Mouse (Mus musculus): ENCODE results near the gene Pttg1. TPM values are rescaled to one million over a fixed set of nuclear protein-coding genes. Genes with fewer than 3 reads are reported as not detected.

Gene Pttg1
- polyA plus RNA-seq, 1 experiment = 5.1 TPM

GRCm38 (mm10) chr11:43388122-43389097 is 37.6 kb downstream of the Pttg1 start:
- no peak for TF ChIP-seq GATA1 (IDR thresholded peaks at IDR 0.05; ENCODE audit: low read length)

DNA sequence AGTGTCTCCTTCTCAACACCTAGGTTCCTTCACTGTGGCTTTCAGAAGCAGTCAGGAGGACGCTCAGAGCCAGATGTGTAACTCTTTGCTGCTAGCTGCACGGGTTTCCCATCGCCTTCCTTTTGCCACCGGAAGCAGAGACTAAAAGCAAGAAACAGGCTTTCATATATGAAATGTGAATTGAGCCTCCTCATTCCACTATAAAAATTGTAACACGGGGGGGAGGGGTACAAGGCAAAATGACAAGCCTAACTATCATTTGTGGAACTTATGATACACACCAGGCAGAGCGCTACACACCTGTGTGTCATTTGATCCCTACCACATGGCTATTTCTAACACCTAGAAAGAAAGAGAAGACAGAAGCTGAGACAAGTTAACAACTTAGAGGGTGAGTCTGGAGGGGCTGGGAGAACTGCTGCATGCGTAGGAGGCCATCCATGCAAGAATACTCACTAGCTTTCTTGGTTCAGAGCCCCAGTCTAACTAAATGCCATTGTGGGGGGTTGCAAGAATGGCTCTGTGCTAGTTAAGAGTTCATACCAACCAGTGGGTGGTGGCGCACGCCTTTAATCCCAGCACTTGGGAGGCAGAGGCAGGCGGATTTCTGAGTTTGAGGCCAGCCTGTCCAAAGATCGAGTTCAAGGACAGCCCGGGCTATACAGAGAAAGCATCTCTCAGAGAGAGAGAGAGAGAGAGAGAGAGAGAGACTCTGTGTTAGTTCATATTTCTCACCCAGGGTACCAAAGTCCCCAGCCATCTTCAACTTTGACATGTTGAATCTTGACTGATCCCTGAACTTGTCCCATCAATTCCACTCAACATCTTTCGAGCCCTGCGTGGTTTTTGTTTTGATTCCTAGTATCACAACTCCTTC is 38.8 kb downstream of the Pttg1 start:
- TF ChIP-seq GATA1 (IDR thresholded peaks at IDR 0.05; ENCODE audit: low read length) = no peak

- no peak for TF ChIP-seq GATA1 (IDR thresholded peaks at IDR 0.05; ENCODE audit: low read length)
Observed at GRCm38 (mm10) chr11:43385716-43386115, 40.3 kb downstream of the Pttg1 start.

- TF ChIP-seq GATA1 (IDR thresholded peaks at IDR 0.05; ENCODE audit: low read length) = no peak
Observed at GRCm38 (mm10) chr11:43385055-43385649, 40.9 kb downstream of the Pttg1 start.

DNA sequence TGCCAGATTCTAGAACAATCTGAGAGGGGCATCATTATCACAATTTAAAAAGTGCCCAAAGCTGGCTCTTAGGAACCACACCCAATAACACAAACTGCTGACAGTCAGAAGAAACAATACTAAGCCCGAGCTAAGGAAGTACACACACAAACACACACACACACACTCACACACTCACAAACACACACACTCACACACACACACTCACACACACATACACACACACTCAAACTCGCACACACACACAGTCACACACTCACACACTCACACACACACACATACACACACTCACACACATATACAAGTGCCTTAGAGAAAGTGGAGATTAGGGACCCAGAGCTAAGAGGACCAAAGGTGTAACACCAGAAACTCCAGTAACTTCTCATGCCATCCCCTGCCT is 42.5 kb downstream of the Pttg1 start:
- no peak for TF ChIP-seq GATA1 (IDR thresholded peaks at IDR 0.05; ENCODE audit: low read length)

GRCm38 (mm10) chr11:43380901-43381300 is 45.1 kb downstream of the Pttg1 start:
- no peak for TF ChIP-seq GATA1 (IDR thresholded peaks at IDR 0.05; ENCODE audit: low read length)

DNA sequence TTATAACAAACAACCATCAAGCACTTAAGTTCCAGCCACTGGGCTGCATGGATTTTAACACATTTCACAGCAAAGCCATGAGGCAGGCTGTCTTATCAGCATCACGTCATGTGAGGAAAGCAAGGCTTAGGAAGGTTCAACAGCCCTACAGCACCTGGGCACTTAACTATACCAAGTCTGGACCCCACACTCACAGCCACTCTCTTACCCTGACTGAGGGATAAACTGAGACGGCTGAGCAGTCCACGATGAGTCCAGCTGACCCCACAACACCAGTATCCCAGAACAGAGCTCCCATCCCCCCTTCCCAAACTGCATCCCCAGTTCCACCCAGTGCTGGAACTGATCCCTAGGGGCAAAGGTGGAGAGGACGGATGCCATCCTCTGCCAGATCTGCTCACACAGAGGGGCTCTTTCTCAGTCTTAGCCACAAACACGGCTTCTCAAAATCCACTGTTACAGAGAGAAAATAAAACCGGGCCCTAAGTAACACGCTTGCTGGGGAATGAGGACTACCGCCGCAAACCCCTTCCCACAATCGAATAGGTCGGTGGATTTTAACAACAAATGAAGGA is 46.1 kb downstream of the Pttg1 start:
- no peak for TF ChIP-seq GATA1 (IDR thresholded peaks at IDR 0.05; ENCODE audit: low read length)

DNA sequence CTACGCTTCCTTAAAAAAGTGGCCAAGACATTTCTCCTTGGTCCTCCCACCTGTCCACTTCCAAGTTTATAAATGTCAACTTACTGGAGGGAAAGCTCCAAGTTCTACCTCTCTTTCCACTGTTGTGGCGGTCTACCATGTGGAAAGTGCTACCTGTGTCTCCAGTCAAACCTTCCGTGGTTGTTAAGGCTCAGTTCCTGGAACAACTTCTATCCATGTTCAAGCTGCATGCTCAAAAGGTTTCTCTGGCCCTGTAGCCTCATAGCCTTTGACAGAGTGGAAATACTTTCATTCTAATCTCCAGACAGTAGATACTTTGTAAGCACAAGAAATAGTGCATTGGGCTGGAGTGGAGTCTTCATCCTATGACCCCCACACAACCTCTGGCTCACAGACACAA is 46.6 kb downstream of the Pttg1 start:
- TF ChIP-seq GATA1 (IDR thresholded peaks at IDR 0.05; ENCODE audit: low read length) = no peak

DNA sequence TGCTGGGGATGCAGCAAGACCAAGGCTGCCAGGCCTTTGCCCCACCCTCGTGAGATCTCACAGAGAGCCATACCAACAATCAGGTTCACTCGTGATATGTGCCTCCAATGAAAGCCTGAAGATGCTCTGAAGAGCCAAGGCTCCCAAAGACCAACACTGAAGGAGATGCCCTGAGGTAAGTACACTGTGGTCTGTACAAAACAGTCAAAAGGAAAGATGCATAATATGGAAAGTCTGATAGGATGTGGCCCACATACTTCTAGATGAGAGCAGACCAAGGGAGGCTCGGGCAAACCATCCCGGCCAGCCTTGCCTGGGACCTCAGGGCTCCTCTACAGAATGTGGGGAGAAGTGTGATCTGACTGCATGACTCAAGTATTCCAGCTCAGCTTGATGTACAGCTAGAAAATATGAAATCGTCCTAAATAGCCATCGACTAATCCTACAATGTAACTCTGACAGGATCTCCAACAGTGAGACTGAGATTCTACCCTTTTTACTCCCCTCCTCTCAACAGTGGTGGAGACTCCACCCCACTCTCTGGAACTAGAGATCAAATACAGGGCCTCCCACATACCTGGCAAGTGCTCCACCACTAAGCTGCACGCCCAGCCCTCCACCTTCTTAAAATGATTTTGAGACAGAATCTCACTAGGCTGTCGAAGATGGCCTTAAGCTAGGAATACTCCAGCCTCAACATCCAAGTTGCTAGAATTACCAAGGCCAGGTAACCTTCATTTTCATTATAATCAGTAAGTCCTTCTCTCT is 48.8 kb downstream of the Pttg1 start:
- no peak for TF ChIP-seq GATA1 (IDR thresholded peaks at IDR 0.05; ENCODE audit: low read length)

DNA sequence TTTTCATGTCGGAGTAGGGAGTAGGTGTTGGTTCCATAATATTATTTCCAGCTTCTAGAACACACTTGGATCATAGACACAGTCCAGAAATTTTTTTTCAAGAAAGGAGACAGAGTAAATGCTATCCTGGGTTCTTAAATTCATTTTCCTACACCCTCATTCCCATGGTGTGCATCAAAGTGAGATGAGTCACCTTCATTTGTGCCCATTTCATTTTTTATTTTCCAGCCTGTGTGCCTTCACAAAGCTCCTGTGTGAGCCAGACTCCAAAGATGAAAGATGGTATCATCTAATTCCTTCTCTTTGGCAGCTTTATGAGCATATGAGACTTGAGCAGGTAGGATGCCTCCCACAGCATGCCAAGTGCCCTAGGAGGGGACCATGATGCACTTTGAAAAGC is 49.5 kb downstream of the Pttg1 start:
- no peak for TF ChIP-seq GATA1 (IDR thresholded peaks at IDR 0.05; ENCODE audit: low read length)

- no peak for TF ChIP-seq GATA1 (IDR thresholded peaks at IDR 0.05; ENCODE audit: low read length)
Observed at GRCm38 (mm10) chr11:43374956-43375355, 51.1 kb downstream of the Pttg1 start.

GRCm38 (mm10) chr11:43373367-43373766 is 52.7 kb downstream of the Pttg1 start:
- no peak for TF ChIP-seq GATA1 (IDR thresholded peaks at IDR 0.05; ENCODE audit: low read length)

GRCm38 (mm10) chr11:43371807-43372206 is 54.2 kb downstream of the Pttg1 start:
- TF ChIP-seq GATA1 (IDR thresholded peaks at IDR 0.05; ENCODE audit: low read length) = no peak

Other genes starting within 250 kb of the Pttg1 start
- 2.6 and 3.6 TPM in 2 replicates for gene Slu7, start 7.5 kb upstream of the Pttg1 start, polyA plus RNA-seq (2012)
- not detected in 2 replicates for gene C1qtnf2, start 48.0 kb upstream of the Pttg1 start, polyA plus RNA-seq (2012)
- not detected in 2 replicates for gene Ccnjl, start 102.5 kb upstream of the Pttg1 start, polyA plus RNA-seq (2012)
- not detected in 2 replicates for gene 4933415A04Rik, start 160.8 kb upstream of the Pttg1 start, polyA plus RNA-seq (2012)
- gene Fabp6, start 175.3 kb upstream of the Pttg1 start, polyA plus RNA-seq (2012) = not detected in 2 replicates